Mouse (Mus musculus) ES-CJ7 (cell line): Measurements from ENCODE around the gene Slitrk2.
A peak's percentile ranks its signal among the peaks of the same experiment; 100 is the strongest.

Experiments used
- DNase-seq: peaks from one replicate; pipeline ENCODE4 v3.0.0; 2011; ENCODE audit warnings: low read depth, low spot score

The Slitrk2 gene

DNA sequence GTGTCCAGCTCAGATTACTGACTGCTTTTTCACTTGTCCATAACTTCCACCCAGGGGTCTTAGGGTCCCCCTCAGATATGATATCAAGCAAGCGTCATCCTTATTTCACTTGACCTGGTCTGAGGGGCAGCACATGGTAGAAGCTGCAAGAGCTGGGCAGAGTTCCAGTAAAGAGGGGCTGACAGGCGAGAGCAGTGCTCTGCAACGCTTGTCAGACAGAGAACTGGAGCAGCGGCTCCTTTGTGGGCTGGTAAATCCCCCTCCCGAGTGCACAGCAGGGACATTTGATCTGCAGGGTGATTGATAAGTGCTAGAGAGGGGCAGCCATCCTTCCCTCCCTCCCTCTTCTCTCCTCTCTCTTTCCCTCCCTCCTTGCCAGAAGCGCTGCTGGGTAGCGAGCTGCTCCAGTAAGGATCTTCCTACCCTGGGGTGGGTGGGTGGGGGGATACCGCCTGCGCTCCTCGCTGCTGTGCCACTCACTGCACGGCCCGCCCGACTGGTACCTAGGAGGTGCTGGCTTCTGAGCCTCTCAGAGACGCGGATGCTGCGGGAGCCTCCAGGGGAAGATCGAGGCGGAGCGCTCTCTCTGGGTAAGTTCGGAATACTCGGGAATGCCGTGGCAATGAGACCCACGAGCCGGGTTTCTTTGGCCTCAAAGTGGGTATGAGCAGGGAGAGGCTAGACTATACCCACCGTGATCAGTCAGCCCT, at the start of gene Slitrk2:
Slitrk2 (plus strand) TSS at position 408 of the 710 bp plus-strand sequence.
- DNase-seq, result no peak

GRCm38 (mm10) chrX:66605490-66605889, 43.6 kb upstream of the Slitrk2 start:
- DNase-seq, result no peak

GRCm38 (mm10) chrX:66652455-66653144, 3.5 kb downstream of the Slitrk2 start:
- DNase-seq, result peak; percentile 32

- DNase-seq, result no peak
Measured at GRCm38 (mm10) chrX:66657365-66657764, 8.2 kb downstream of the Slitrk2 start.

DNA sequence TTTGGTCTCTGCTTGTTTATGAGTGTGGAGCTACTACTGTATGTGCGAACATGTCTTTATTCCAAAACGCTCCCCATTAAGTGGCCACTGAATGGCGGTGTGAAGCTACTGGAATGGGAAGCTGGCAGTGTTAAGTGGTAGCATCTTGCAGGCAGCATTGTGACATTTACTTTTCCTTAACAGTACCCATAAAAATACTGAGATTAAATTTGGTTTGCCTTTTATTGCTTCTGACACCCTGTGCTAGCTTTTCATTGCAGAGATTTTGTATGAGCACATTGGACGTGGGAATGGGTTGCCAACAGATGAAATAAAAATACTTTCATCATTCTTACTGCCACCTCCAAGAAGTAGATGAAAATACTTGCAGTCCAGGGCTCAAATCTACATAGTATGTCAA, 27.8 kb downstream of the Slitrk2 start:
- no peak for DNase-seq

DNA sequence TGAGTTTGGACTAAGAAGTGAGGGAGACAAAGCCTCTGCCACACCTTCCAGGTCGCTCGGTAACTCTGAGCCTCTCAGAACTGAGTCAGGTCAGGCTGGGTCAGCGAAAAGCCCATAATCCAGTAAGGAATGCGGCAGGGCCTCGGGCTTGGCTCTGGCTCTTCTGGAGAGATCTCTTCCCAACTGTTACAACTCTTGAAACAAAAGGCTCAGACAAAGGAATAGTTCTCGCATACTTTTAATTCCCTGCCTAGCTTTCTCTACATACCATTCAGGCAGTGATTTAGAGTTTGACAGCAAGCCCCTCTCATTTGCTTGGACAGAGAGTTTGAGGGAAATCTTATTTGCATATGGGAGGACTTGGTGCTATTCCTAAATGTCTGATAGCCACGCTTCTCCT, 29.5 kb downstream of the Slitrk2 start:
- DNase-seq, result peak; percentile 9
